Mouse (Mus musculus): ENCODE results near the gene Oard1. TPM values are rescaled to one million over a fixed set of nuclear protein-coding genes. Genes with fewer than 3 reads are reported as not detected.

Oard1 gene
- total and polyA plus RNA-seq, 3 experiments = 30.6 to 59.4 (median 32.6) TPM

GRCm38 (mm10) chr17:48443542-48444145 lies 33.8 kb downstream of the Oard1 start:
- H3K36me3 ChIP-seq (replicated peaks in 1 of 2; ENCODE audit: control insufficient read depth in 1 of 2, insufficient read depth in 1 of 2, low read length in 1 of 2) = no peaks in the 10 kb centered on the region

GRCm38 (mm10) chr17:48447675-48448074 lies 37.9 kb downstream of the Oard1 start:
- H3K4me2 ChIP-seq (ENCODE audit: insufficient read depth, low read depth, poor library complexity, severe bottlenecking) = no peak overlapping the region

More at GRCm38 (mm10) chr17:48443542-48444145, 33.8 kb downstream of the Oard1 start:
- H3K27me3 ChIP-seq (replicated peaks) = no peaks in the 10 kb centered on the region
- no peak for TF ChIP-seq SIN3A (IDR thresholded peaks at IDR 0.05; ENCODE audit: low read length)
- TF ChIP-seq USF2 (conservative IDR thresholded peaks at IDR 0.05; ENCODE audit: low read depth, low read length) = no peak
- no peak for TF ChIP-seq E2F4 (IDR thresholded peaks at IDR 0.05; ENCODE audit: insufficient replicate concordance, low read depth, low read length)
- no peak for TF ChIP-seq HCFC1 (IDR thresholded peaks at IDR 0.05; ENCODE audit: low read depth, low read length)
- TF ChIP-seq NRF1 (IDR thresholded peaks at IDR 0.05; ENCODE audit: low read depth, low read length) = no peak
- no peak for TF ChIP-seq ZC3H11A (IDR thresholded peaks at IDR 0.05; ENCODE audit: low read depth, low read length)
- TF ChIP-seq MAX (IDR thresholded peaks at IDR 0.05; ENCODE audit: low read length) = no peak
- no peak for TF ChIP-seq POLR2A (IDR thresholded peaks at IDR 0.05; ENCODE audit: low read depth, low read length)
- TF ChIP-seq ZMIZ1 (IDR thresholded peaks at IDR 0.05; ENCODE audit: low read depth, low read length) = no peak
- no peak for TF ChIP-seq TCF12 (IDR thresholded peaks at IDR 0.05; ENCODE audit: low read depth, low read length)
- TF ChIP-seq MEF2A (IDR thresholded peaks at IDR 0.05; ENCODE audit: borderline replicate concordance, low read depth, low read length) = no peak
- no peak for TF ChIP-seq ZKSCAN1 (IDR thresholded peaks at IDR 0.05; ENCODE audit: borderline replicate concordance, low read depth, low read length)
- TF ChIP-seq UBTF (IDR thresholded peaks at IDR 0.05; ENCODE audit: low read depth, low read length) = no peak
- TF ChIP-seq MXI1 (IDR thresholded peaks at IDR 0.05; ENCODE audit: low read depth, low read length) = no peak
- no peak overlapping the region for H3K4me2 ChIP-seq (ENCODE audit: insufficient read depth, low read depth, poor library complexity, severe bottlenecking)
- H3K4me1 ChIP-seq (ENCODE audit: control insufficient read depth in 1 of 2, insufficient read depth in 2 of 2) = peaks cover 0 to 5% of the 10 kb centered on the region in 2 experiments; a peak in 2 of 4 replicates
- H3K27ac ChIP-seq (ENCODE audit: insufficient read depth, low read depth) = no peak overlapping the region
- DNase-seq (ENCODE audit: extremely low read depth) = no peak
- in situ Hi-C loops (cut with MboI; ENCODE audit: low pct_ligation_motif_present, low pct_unique_long_range_greater_than_20kb, low sequenced_read_pairs) (no loop called here), dilution Hi-C loops (cut with MboI; ENCODE audit: extremely low pct_ligation_motif_present, extremely low pct_unique_long_range_greater_than_20kb, low sequenced_read_pairs) (no loop called here)
- no peaks in the 10 kb centered on the region for H3K9me3 ChIP-seq (replicated peaks; ENCODE audit: low read length)
- H3K4me3 ChIP-seq (replicated peaks in 1 of 3; ENCODE audit: low read depth in 2 of 3, low read length in 2 of 3, poor library complexity in 1 of 3) = no peak overlapping the region
- no peak overlapping the region for H3K9ac ChIP-seq (ENCODE audit: insufficient read depth, low read depth)
- no peaks in the 10 kb centered on the region for H3K79me2 ChIP-seq (replicated peaks; ENCODE audit: control insufficient read depth, extremely low read depth, insufficient read depth, poor library complexity, severe bottlenecking)

More at GRCm38 (mm10) chr17:48447675-48448074, 37.9 kb downstream of the Oard1 start:
- dilution Hi-C loops (cut with MboI; ENCODE audit: extremely low pct_ligation_motif_present, extremely low pct_unique_long_range_greater_than_20kb, low sequenced_read_pairs) = no loop called here
- Histone ChIP-seq H3K27ac (ENCODE audit: insufficient read depth, low read depth) (no peak overlapping the region), H3K4me3 (replicated peaks in 1 of 3; ENCODE audit: low read depth in 2 of 3, low read length in 2 of 3, poor library complexity in 1 of 3) (no peak overlapping the region), H3K27me3 (replicated peaks) (no peaks in the 10 kb centered on the region), H3K36me3 (replicated peaks in 1 of 2; ENCODE audit: control insufficient read depth in 1 of 2, insufficient read depth in 1 of 2, low read length in 1 of 2) (no peaks in the 10 kb centered on the region), H3K79me2 (replicated peaks; ENCODE audit: control insufficient read depth, extremely low read depth, insufficient read depth, poor library complexity, severe bottlenecking) (no peaks in the 10 kb centered on the region), H3K4me1 (ENCODE audit: control insufficient read depth in 1 of 2, insufficient read depth in 2 of 2) (peaks cover 3 to 8% of the 10 kb centered on the region in 2 experiments; a peak in 3 of 4 replicates), H3K9ac (ENCODE audit: insufficient read depth, low read depth) (no peak overlapping the region), H3K9me3 (replicated peaks; ENCODE audit: low read length) (no peaks in the 10 kb centered on the region)
- in situ Hi-C loops (cut with MboI; ENCODE audit: low pct_ligation_motif_present, low pct_unique_long_range_greater_than_20kb, low sequenced_read_pairs) = no loop called here
- TF ChIP-seq JUND (conservative IDR thresholded peaks at IDR 0.05; ENCODE audit: low read depth, low read length) (no peak), RCOR1 (conservative IDR thresholded peaks at IDR 0.05; ENCODE audit: low read depth, low read length) (no peak), MAFK (IDR thresholded peaks at IDR 0.05; ENCODE audit: insufficient replicate concordance, low read length) (peak; percentile 67; the same call in 1 of the 2 replicates)
- no peak for DNase-seq (ENCODE audit: extremely low read depth)

Data from CH12.LX (cell line).